Mouse (Mus musculus) G1E (cell line): ENCODE results near the gene Llcfc1. TPM values are rescaled to one million over a fixed set of nuclear protein-coding genes. Genes with fewer than 3 reads are reported as not detected.
A peak's percentile ranks its signal among the peaks of the same experiment; 100 is the strongest.

Experiments used
- ATAC-seq: 2 replicates; pipeline ENCODE4 v1.8.0; 2016; ENCODE audit warnings: mild to moderate bottlenecking; ENCODE audit not compliant: insufficient number of reproducible peaks, poor library complexity, low FRiP score, severe bottlenecking; ENCODE audit errors: extremely low read depth
- DNase-seq: peaks from one replicate; pipeline ENCODE4 v3.0.0; 2012; ENCODE audit warnings: low spot score
- H3K27me3 ChIP-seq: 2 replicates; pipeline ENCODE4 v1.6.1; 2012; ENCODE audit warnings: mild to moderate bottlenecking, low read length, inconsistent platforms; ENCODE audit not compliant: insufficient read depth
- H3K36me3 ChIP-seq: replicated peaks from 2 replicates; pipeline ENCODE3; 2012; ENCODE audit warnings: mild to moderate bottlenecking, inconsistent platforms
- H3K4me1 ChIP-seq: 2 replicates; pipeline ENCODE4 v1.6.1; 2012; ENCODE audit warnings: low read depth, low read length, inconsistent platforms, mixed read lengths; ENCODE audit not compliant: insufficient read depth
- H3K4me3 ChIP-seq: 2 replicates; pipeline ENCODE4 v1.5.1; 2012; ENCODE audit warnings: low read depth, mild to moderate bottlenecking, inconsistent platforms, low read length, moderate library complexity, mixed read lengths
- H3K9me3 ChIP-seq: replicated peaks from 2 replicates; pipeline ENCODE4 v1.6.1; 2012; ENCODE audit warnings: inconsistent platforms
- CTCF ChIP-seq: IDR thresholded peaks from 2 replicates; pipeline ENCODE4 v1.5.1; 2012; ENCODE audit warnings: low read depth, low read length, inconsistent platforms, mixed read lengths
- GATA1 ChIP-seq: IDR thresholded peaks from 2 replicates; pipeline ENCODE4 v1.6.1; 2012; ENCODE audit warnings: borderline replicate concordance, low read length, inconsistent platforms, mixed read lengths
- GATA2 ChIP-seq: IDR thresholded peaks from 2 replicates; pipeline ENCODE4 v1.6.1; 2012; ENCODE audit warnings: low read depth, low read length, inconsistent platforms, borderline replicate concordance
- POLR2AphosphoS5 ChIP-seq: IDR thresholded peaks from 2 replicates; pipeline ENCODE4 v1.6.1; 2012; ENCODE audit warnings: low read depth, low read length, inconsistent platforms; ENCODE audit not compliant: insufficient replicate concordance
- TAL1 ChIP-seq: conservative IDR thresholded peaks from 2 replicates; pipeline ENCODE4 v1.6.1; 2012; ENCODE audit warnings: low read depth, low read length, inconsistent platforms, mixed read lengths
- polyA plus RNA-seq: library from polyadenylated mRNA; stranded (reverse); fragments of >175 nt; gene quantifications from 2 replicates; pipeline ENCODE4 v1.2.3, GENCODE M21; 2012
- total RNA-seq, 2 experiments: library from RNA; stranded (forward) in 1 of 2; stranded (reverse) in 1 of 2; fragments of 200-1000 nt in 1 of 2; fragments of >200 nt in 1 of 2; fragmentation: Nextera tagmentation in 1 of 2; gene quantifications; 2 replicates each; pipeline ENCODE4 v1.2.3; 2014 to 2017

Gene Llcfc1
- total and polyA plus RNA-seq, 3 experiments: not detected

- ATAC-seq (no peak), DNase-seq (no peak)
- H3K27me3 ChIP-seq: peaks cover 8% of the 10 kb centered on the region
- no peaks in the 10 kb centered on the region for H3K36me3 ChIP-seq
- H3K4me1 ChIP-seq: 0 out of 2 replicates have a peak, but pooled peaks cover 2% of the 10 kb centered on the region
- TF ChIP-seq CTCF (no peak), GATA2 (no peak), GATA1 (no peak), POLR2AphosphoS5 (no peak), TAL1 (no peak)
- H3K9me3 ChIP-seq: no peaks in the 10 kb centered on the region
- no peak overlapping the region for H3K4me3 ChIP-seq
These were observed 29.6 kb upstream of the Llcfc1 start for GRCm38 (mm10) chr6:41654648-41655047.

GRCm38 (mm10) chr6:41658487-41658886, 25.7 kb upstream of the Llcfc1 start:
- Histone ChIP-seq H3K27me3 (peaks cover 13% of the 10 kb centered on the region), H3K9me3 (no peaks in the 10 kb centered on the region), H3K4me3 (no peak overlapping the region), H3K4me1 (0 out of 2 replicates have a peak, but pooled peaks cover 2% of the 10 kb centered on the region), H3K36me3 (no peaks in the 10 kb centered on the region)
- no peak for TF ChIP-seq POLR2AphosphoS5
- no peak for TF ChIP-seq TAL1
- TF ChIP-seq GATA2: no peak
- TF ChIP-seq CTCF: no peak
- no peak for TF ChIP-seq GATA1
- ATAC-seq (no peak), DNase-seq (no peak)

DNA sequence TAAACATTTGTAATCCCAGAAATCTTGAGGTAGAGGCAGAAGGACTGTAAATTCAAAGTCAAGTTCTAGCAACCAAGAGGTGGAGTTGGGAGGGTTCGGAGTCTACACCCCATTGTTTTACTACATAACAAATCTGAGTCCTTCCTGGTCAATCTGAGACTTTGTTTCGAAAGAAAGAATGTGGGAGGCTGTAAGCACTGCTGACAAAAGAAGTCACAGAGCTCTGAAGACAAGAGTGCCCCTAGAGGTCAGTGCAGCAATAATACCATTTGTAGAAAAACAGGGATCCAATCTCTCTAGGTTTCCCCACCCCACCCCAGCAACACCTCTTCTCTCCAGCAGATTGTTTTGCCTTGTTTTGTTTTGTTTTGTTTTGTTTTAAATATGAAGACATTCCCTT, 21.9 kb upstream of the Llcfc1 start:
- H3K4me1 ChIP-seq: no peaks in the 10 kb centered on the region
- H3K9me3 ChIP-seq: no peaks in the 10 kb centered on the region
- H3K36me3 ChIP-seq: no peaks in the 10 kb centered on the region
- H3K4me3 ChIP-seq: no peak overlapping the region
- ATAC-seq (no peak), DNase-seq (no peak)
- TF ChIP-seq GATA2: no peak
- peaks cover 25% of the 10 kb centered on the region for H3K27me3 ChIP-seq

DNA sequence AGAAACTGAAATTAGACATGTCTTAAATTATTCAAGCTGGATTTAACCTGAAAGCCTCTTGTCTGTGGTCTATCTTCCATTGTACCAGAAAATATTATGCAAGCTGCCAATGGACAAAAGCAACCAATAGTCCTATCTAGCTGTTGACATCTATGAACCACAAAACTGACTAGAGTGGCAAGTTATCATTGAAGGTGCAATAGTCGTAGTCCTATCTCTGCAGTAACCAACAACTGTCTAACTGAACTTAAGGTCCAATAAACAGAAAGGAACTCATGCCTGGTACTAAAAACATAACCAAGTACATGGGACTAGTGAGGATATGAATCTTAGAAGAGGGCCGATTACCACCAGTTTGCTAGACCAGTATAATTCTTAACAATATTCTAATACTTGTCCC, 7.7 kb upstream of the Llcfc1 start:
- H3K4me1 ChIP-seq: peaks cover under 1% of the 10 kb centered on the region; the same call in 1 of the 2 replicates
- no peaks in the 10 kb centered on the region for H3K9me3 ChIP-seq
- ATAC-seq (no peak), DNase-seq (no peak)
- no peak for TF ChIP-seq GATA2
- TF ChIP-seq CTCF: no peak
- TF ChIP-seq GATA1: no peak
- TF ChIP-seq TAL1: no peak
- TF ChIP-seq POLR2AphosphoS5: no peak
- no peaks in the 10 kb centered on the region for H3K36me3 ChIP-seq
- H3K27me3 ChIP-seq: peaks cover 20% of the 10 kb centered on the region
- H3K4me3 ChIP-seq: no peak overlapping the region

DNA sequence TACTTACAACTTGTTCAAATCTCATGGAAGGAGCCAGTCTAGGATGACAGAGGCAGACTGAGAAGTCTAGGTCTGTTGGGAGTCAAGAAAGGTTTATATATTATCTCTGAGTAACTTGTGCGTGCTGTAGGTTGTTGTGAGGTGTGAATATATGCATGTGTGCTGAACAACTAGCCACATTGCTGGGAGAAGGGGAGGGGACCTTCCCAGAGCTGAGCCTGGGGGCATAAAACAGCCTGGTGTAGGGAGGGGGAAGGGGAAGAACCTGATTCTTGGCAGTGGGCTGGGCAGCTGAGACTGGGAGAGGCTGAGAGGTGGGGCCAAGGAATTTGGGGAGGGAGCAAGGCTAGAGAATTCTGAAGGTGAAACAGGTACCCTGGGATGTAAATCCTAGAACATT, 3.6 kb upstream of the Llcfc1 start, which contains the start of gene Trpv5:
Gene Trpv5 (minus strand): TSS at position 101 of the 400 bp plus-strand sequence.
- H3K4me1 ChIP-seq: peaks cover 17% of the 10 kb centered on the region
- peaks cover 15% of the 10 kb centered on the region; the same call in 1 of the 2 replicates for H3K27me3 ChIP-seq
- TF ChIP-seq TAL1: no peak
- no peak for TF ChIP-seq GATA2
- TF ChIP-seq CTCF: no peak
- TF ChIP-seq POLR2AphosphoS5: no peak
- no peak for TF ChIP-seq GATA1
- peaks cover 16% of the 10 kb centered on the region for H3K36me3 ChIP-seq
- H3K9me3 ChIP-seq: no peaks in the 10 kb centered on the region
- no peak within 1 kb of the TSS for H3K4me3 ChIP-seq
- ATAC-seq (no peak), DNase-seq (no peak)

- ATAC-seq (no peak), DNase-seq (no peak)
- Histone ChIP-seq H3K9me3 (no peaks in the 10 kb centered on the region), H3K4me1 (peaks cover 18% of the 10 kb centered on the region), H3K4me3 (no peak overlapping the region), H3K36me3 (peaks cover 26% of the 10 kb centered on the region), H3K27me3 (peaks cover 10% of the 10 kb centered on the region; the same call in 1 of the 2 replicates)
- no peak for TF ChIP-seq GATA2
- no peak for TF ChIP-seq POLR2AphosphoS5
- TF ChIP-seq GATA1: no peak
- no peak for TF ChIP-seq CTCF
- TF ChIP-seq TAL1: no peak
These were observed 2.6 kb upstream of the Llcfc1 start for GRCm38 (mm10) chr6:41681656-41682055.

GRCm38 (mm10) chr6:41684911-41685310, 680 bp downstream of the Llcfc1 start:
- DNase-seq: no peak
- Histone ChIP-seq H3K27me3 (peaks cover 6% of the 10 kb centered on the region; the same call in 1 of the 2 replicates), H3K4me1 (peaks cover 18% of the 10 kb centered on the region)

More at GRCm38 (mm10) chr6:41684911-41685310, 680 bp downstream of the Llcfc1 start:
- Histone ChIP-seq H3K9me3 (no peaks in the 10 kb centered on the region), H3K36me3 (peaks cover 55% of the 10 kb centered on the region), H3K4me3 (no peak overlapping the region)
- peak; percentile 4; the same call in 1 of the 2 replicates for ATAC-seq
- no peak for TF ChIP-seq GATA1
- TF ChIP-seq TAL1: no peak
- no peak for TF ChIP-seq CTCF
- TF ChIP-seq POLR2AphosphoS5: no peak
- TF ChIP-seq GATA2: no peak
